In genomic region chr12:7990804-7991203, GRCm38 (mm10) we compare ENCODE assay signal across 8 mouse cellular contexts. TPM values are rescaled to one million over a fixed set of nuclear protein-coding genes. Genes with fewer than 3 reads are reported as not detected.
DNase-seq lines count a peak whose midpoint lies in the region; ATAC-seq lines count a peak whose summit lies in the region.

No protein-coding gene starts in this region.

- WGBS in limb, embryonic 11.5 days: 11% methylated on average over 3 of the region's 3 CpGs

- H3K36me3 ChIP-seq in limb, embryonic 11.5 days (ENCODE audit: control insufficient read depth, insufficient read depth, low read length): no peaks in the 10 kb centered on the region

- no peak for DNase-seq in frontal cortex, postnatal 10 days (ENCODE audit: low spot score in 2 of 2)
- DNase-seq in right cerebral cortex, adult 2 months (ENCODE audit: low spot score in 2 of 2): peak; percentile 15 to 71
- DNase-seq in right cerebral cortex, postnatal 36 days (ENCODE audit: low spot score in 2 of 2): no peak
- DNase-seq in c-Kit-positive CD71-positive TER-119-positive erythroid progenitor cells, embryonic 14.5 days (ENCODE audit: low spot score): peak; percentile 37
- DNase-seq in limb, embryonic 11.5 days (ENCODE audit: low spot score): peak; percentile 84
- peak; percentile 15 for DNase-seq in right cerebral cortex, postnatal 14 days

- no peak overlapping the region for H3K4me2 ChIP-seq in limb, embryonic 11.5 days (ENCODE audit: low read depth, severe bottlenecking)

- no peak overlapping the region for H3K9ac ChIP-seq in limb, embryonic 11.5 days (ENCODE audit: low read length)

- no peak overlapping the region for H3K27ac ChIP-seq in limb, embryonic 11.5 days (replicated peaks; ENCODE audit: low read depth, low read length)

- H3K27me3 ChIP-seq in limb, embryonic 11.5 days (ENCODE audit: control insufficient read depth, insufficient read depth, low read length): no peaks in the 10 kb centered on the region

- H3K4me3 ChIP-seq in limb, embryonic 11.5 days (ENCODE audit: low read depth, low read length): no peak overlapping the region

- H3K9me3 ChIP-seq in limb, embryonic 11.5 days (ENCODE audit: control insufficient read depth, low read length): no peaks in the 10 kb centered on the region

- no peaks in the 10 kb centered on the region for H3K4me1 ChIP-seq in limb, embryonic 11.5 days (ENCODE audit: control insufficient read depth, insufficient read depth, low read length)

- ATAC-seq in frontal cortex, adult (ENCODE audit: low TSS enrichment): peak; percentile 78
- peak; percentile 71 for ATAC-seq in granulocyte monocyte progenitor cell, adult 5-6 weeks (replicated peaks; ENCODE audit: poor library complexity, severe bottlenecking)
- ATAC-seq in limb, embryonic 11.5 days (ENCODE audit: insufficient number of reproducible peaks, low FRiP score, low TSS enrichment, low read depth): no peak

RNA-seq across cellular contexts. Expression of gene Apob, which starts 13.4 kb away (rescaled TPM):
- total RNA-seq in granulocyte monocyte progenitor cell, adult 5-6 weeks (2014; fragmentation: Nextera tagmentation): not detected in 2 replicates
- total RNA-seq in granulocyte monocyte progenitor cell, adult 5-6 weeks (2017): not detected in 2 replicates
- 0.25 and 0.35 TPM in 2 replicates for polyA plus RNA-seq in limb, embryonic 11.5 days (2014; fragmentation: Nextera tagmentation; extraction: Ambion mirVana)

Comparison
In these comparisons a context has a peak if more than half of its experiments do, and no peak if none do; other contexts are left out.
1. DNase-seq: peak in right cerebral cortex, adult 2 months (2 of 2), c-Kit-positive CD71-positive TER-119-positive erythroid progenitor cells, embryonic 14.5 days (single experiment), limb, embryonic 11.5 days (single experiment) and right cerebral cortex, postnatal 14 days (single experiment); none in frontal cortex, postnatal 10 days (0 of 2) and right cerebral cortex, postnatal 36 days (0 of 2).